Mouse (Mus musculus): Measurements from ENCODE around the gene Sult2a1.
"Not testable (repeated sequence)": the region's sequence is repeated elsewhere in the genome, so short reads cannot be mapped to it uniquely, and the experiment has no call there.

Gene Sult2a1

GRCm38 (mm10) chr7:13837309-13837708, at the start of gene Sult2a1:
Gene Sult2a1, minus strand, starts transcription at chr7:13837409.
- DNase-seq = not testable (repeated sequence)

GRCm38 (mm10) chr7:13813913-13814312, 23.3 kb downstream of the Sult2a1 start:
- DNase-seq = no peak
